Mouse (Mus musculus) C2C12 (cell line): ENCODE measurements around the gene Tpp2.

Experiments
- CTCF ChIP-seq: IDR thresholded peaks from one replicate; pipeline ENCODE4 v1.5.1; 2011; ENCODE audit not compliant: control insufficient read depth, insufficient read depth, insufficient read length
- MAX ChIP-seq: IDR thresholded peaks from one replicate; pipeline ENCODE4 v1.6.1; 2011; ENCODE audit warnings: mild to moderate bottlenecking, control low read depth
- MYOD1 ChIP-seq: IDR thresholded peaks from one replicate; pipeline ENCODE4 v1.6.1; 2011; ENCODE audit warnings: low read depth; ENCODE audit not compliant: control insufficient read depth, insufficient read length
- USF1 ChIP-seq: IDR thresholded peaks from one replicate; pipeline ENCODE4 v1.6.1; 2011; ENCODE audit warnings: low read depth, mild to moderate bottlenecking, control low read depth, moderate library complexity

DNA sequence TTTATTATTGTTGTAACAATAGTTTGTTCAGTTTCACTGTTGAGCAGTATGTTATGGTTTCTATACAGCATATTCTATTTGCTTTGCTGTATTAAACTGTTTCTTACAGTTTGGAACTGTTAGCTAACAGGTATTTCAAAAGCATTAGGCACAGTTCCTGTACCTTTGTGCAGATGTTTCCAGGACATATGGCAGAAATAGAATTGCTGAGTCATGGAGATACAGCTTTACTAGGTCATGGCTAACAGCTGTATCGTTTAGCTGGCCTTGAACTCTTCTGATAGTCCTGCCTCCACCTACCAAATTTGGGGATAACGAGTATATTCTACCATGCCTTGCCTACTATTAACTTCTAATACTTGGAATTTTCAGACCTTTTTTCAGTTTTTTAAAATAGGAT lies 9.4 kb downstream of the Tpp2 start:
- no peak for TF ChIP-seq CTCF
- no peak for TF ChIP-seq MYOD1
- no peak for TF ChIP-seq MAX
- TF ChIP-seq USF1, result no peak
